Mouse (Mus musculus) olfactory bulb, adult 2 months (tissue): ENCODE measurements at regions not wholly inside any gene's neighbourhood (a gene's known extent, or its start where the extent isn't known, plus 50 kb on each side); places are given as distances from the start of the nearest gene placed in this dataset.

Experiments
- CTCF ChIP-seq: fragments of 200-500 bp; IDR thresholded peaks from 2 replicates; pipeline ENCODE4 v1.5.1; 2012; ENCODE audit warnings: low read depth, mild to moderate bottlenecking, low read length, moderate library complexity; ENCODE audit not compliant: insufficient read depth
- POLR2A ChIP-seq: fragments of 200-500 bp; IDR thresholded peaks from 2 replicates; pipeline ENCODE4 v1.6.1; 2012; ENCODE audit warnings: mild to moderate bottlenecking, low read depth, low read length, moderate library complexity; ENCODE audit not compliant: insufficient read depth

DNA sequence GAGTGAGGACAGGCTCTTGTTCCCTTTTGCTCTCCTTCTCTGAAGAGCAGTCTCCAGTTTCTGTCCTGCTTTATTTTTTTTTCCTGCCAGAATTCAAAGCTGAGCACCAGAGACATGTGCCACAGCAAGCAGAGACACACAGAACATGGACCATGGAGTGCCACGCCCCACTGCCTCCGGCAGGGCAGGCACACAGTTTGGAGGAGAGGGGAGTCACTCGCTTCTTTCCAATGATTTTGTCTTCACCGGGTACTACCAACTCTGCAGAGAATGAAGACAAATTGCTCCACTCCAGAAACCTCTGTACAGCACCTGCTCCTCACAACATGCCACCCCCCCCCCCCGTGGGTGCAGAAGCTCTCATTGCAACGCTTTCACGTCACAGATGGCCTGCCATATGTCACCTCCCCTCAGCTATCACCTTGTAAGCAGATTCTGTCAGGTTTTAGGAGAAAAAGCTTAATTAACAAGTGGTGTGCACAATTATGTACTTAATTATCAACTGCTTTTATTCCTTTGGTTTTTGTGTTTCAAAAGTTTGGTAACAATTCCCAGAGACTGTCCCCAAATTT lies 110.6 kb upstream of the Lemd2 start:
- no peak for TF ChIP-seq CTCF
- no peak for TF ChIP-seq POLR2A
